Mouse (Mus musculus) heart, embryonic 11.5 days (tissue): ENCODE data around the gene Klhl8. TPM values are rescaled to one million over a fixed set of nuclear protein-coding genes. Genes with fewer than 3 reads are reported as not detected.

ENCODE experiments used
- ATAC-seq: fragments of 200-750 bp; cut with Nextera tagmentation; replicated peaks from 2 replicates; pipeline ENCODE4 v1.8.0; 2017; ENCODE audit warnings: moderate library complexity; ENCODE audit not compliant: insufficient number of reproducible peaks, low FRiP score, low TSS enrichment
- H3K27ac ChIP-seq: fragments of 300-500 bp; sonication (generic); 2 replicates; pipeline ENCODE4 v1.5.1; 2014; ENCODE audit warnings: mild to moderate bottlenecking, low read depth, low read length
- H3K27me3 ChIP-seq: fragments of 300-500 bp; sonication (generic); 2 replicates; pipeline ENCODE4 v1.6.1; 2014; ENCODE audit warnings: mild to moderate bottlenecking, low read length, mixed read lengths; ENCODE audit not compliant: control insufficient read depth, insufficient read depth
- H3K36me3 ChIP-seq: fragments of 300-500 bp; sonication (generic); 2 replicates; pipeline ENCODE4 v1.6.1; 2014; ENCODE audit warnings: mild to moderate bottlenecking, low read length, moderate library complexity, mixed read lengths; ENCODE audit not compliant: control insufficient read depth, insufficient read depth
- H3K4me1 ChIP-seq: fragments of 300-500 bp; sonication (generic); 2 replicates; pipeline ENCODE4 v1.6.1; 2014; ENCODE audit warnings: low read length; ENCODE audit not compliant: control insufficient read depth, insufficient read depth
- H3K4me2 ChIP-seq: fragments of 300-500 bp; sonication (generic); 2 replicates; pipeline ENCODE4 v1.6.1; 2014; ENCODE audit warnings: mild to moderate bottlenecking, moderate library complexity
- H3K4me3 ChIP-seq: fragments of 300-500 bp; sonication (generic); 2 replicates; pipeline ENCODE4 v1.5.1; 2014; ENCODE audit warnings: low read depth, low read length
- H3K9ac ChIP-seq: fragments of 300-500 bp; sonication (generic); 2 replicates; pipeline ENCODE4 v1.6.1; 2014; ENCODE audit warnings: mild to moderate bottlenecking, low read depth, low read length, moderate library complexity
- H3K9me3 ChIP-seq: fragments of 300-500 bp; sonication (generic); replicated peaks from 2 replicates; pipeline ENCODE4 v1.6.1; 2016; ENCODE audit warnings: low read length; ENCODE audit not compliant: control insufficient read depth
- WGBS: fragments of 180-500 bp; shearing (Covaris S2); extraction: QIAGEN DNeasy Blood & Tissue Kit; methylation state at CpG from one replicate; pipeline ENCODE4 v1.1.7; 2014; ENCODE audit not compliant: insufficient replicate concordance; 5-methylcytosine and 5-hydroxymethylcytosine counted together
- polyA plus RNA-seq: library from polyadenylated mRNA; unstranded; fragments of >200 nt; fragmentation: Nextera tagmentation; extraction: Ambion mirVana; gene quantifications from 2 replicates; pipeline ENCODE4 v1.2.1, GENCODE M21; 2014

Klhl8 gene
- polyA plus RNA-seq, 1 experiment from 2014 or later, result 6.7 TPM

DNA sequence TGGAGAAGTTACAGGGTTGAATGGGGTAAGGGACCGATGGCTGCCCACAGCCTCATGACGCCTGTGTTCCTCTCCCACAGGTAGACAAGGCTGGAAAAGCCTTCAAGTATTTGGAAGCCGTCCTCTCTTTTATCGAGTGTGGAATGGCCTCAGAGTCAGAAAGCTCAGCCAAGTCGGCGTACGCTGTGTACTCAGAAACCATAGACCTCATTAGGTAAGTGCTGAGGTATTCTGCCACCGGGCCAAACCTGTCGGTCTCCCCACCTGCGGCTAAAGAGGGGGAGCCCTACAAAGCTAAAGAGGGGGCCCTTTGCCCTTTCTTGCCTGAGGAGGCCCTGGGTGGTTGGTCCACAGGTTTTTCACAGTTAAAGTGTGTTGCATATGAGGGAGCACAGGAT, 64.9 kb downstream of the Klhl8 start:
- Histone ChIP-seq H3K9me3 (no peaks in the 10 kb centered on the region), H3K9ac (no peak overlapping the region), H3K4me1 (no peaks in the 10 kb centered on the region), H3K27me3 (no peaks in the 10 kb centered on the region), H3K4me2 (no peak overlapping the region), H3K4me3 (no peak overlapping the region), H3K36me3 (peaks cover 11% of the 10 kb centered on the region), H3K27ac (no peak overlapping the region)
- no peak for ATAC-seq
- 89% methylated on average over 10 of the region's 10 CpGs for WGBS

DNA sequence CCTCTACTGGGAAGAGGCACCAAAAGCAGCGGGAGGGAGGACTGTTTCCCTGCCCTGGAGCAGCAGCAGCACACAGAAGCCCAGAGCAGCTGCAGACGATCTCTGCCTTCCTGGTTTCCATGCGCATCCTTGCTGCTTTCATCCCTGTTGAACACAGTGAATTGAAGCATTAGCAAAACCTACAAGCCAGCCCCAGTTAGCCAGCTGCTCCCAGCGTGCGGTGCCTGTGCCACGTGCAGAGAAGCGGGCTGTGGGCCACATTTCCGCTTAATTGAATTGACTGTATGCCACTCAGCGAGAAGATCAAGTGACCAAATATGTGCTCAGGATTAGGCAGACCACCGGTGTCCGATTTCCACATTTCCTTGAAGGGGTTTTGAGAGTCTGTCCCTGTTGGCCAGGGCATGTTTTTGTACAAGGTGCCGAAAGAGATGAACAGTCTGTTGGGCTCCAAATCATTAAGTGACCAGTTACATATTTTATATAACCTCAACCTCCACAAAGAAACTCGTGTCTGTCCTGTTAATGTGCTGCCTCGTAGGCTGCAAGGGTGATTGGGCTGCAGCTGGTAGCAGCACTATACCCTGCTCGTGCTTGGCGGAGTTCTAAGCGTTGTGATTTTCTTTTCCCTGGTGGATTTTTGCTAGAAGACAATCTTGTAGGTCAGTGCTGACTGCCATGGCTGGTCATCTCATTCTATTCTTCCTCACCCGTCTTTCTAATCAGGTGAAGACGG, 65.5 kb downstream of the Klhl8 start:
- H3K36me3 ChIP-seq, result peaks cover 9% of the 10 kb centered on the region
- no peak overlapping the region for H3K4me3 ChIP-seq
- H3K9me3 ChIP-seq, result no peaks in the 10 kb centered on the region
- ATAC-seq, result no peak
- H3K27me3 ChIP-seq, result no peaks in the 10 kb centered on the region
- no peak overlapping the region for H3K27ac ChIP-seq
- no peaks in the 10 kb centered on the region for H3K4me1 ChIP-seq
- WGBS, result 77% methylated on average over 19 of the region's 19 CpGs
- H3K9ac ChIP-seq, result no peak overlapping the region
- no peak overlapping the region for H3K4me2 ChIP-seq

DNA sequence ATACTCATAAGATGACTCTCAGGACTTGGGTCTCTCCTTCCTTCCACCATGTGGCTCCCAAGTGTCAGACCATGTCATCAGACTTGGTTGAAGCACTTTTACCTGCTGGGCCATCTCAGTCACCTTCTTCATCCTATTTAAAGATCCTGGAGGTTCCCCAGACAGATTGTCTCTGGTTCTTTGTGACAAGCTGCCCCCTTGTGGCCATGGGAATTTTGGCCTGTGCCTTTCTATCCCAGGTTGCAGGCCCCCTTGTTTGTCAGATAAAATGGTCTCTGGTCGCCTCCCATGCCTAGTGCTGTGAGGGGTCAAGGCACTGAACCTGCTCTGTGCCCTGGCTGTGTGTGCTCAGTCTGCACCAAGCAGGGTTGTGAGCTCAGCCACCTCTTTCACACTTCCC, 67.1 kb downstream of the Klhl8 start:
- H3K4me1 ChIP-seq, result peaks cover 8% of the 10 kb centered on the region
- H3K4me3 ChIP-seq, result no peak overlapping the region
- no peak overlapping the region for H3K4me2 ChIP-seq
- no peaks in the 10 kb centered on the region for H3K27me3 ChIP-seq
- no peaks in the 10 kb centered on the region for H3K9me3 ChIP-seq
- WGBS, result 38% methylated on average over 1 of the region's 1 CpGs
- no peak for ATAC-seq
- no peak overlapping the region for H3K27ac ChIP-seq
- H3K9ac ChIP-seq, result no peak overlapping the region
- peaks cover 6% of the 10 kb centered on the region; the same call in 1 of the 2 replicates for H3K36me3 ChIP-seq

DNA sequence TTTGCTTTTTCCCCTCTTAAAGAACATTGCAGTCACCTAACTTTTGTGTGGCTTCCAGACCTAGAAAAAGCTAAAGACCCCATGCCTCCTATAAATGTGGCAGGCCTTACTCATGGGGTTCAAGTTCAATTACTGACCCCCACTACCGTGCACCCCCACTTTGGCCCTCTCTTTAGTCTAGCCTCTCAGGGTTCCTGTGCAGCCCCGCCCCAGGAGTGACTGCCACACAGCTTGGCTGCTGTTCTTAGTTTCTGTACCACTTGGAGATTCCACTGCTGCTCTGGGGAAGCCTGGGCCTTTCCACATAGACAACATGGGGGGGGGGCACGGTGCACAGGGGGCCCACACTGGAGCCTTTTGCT, 71.8 kb downstream of the Klhl8 start:
- 0 out of 2 replicates have a peak, but pooled peaks have one; percentile 18 for ATAC-seq
- Histone ChIP-seq H3K4me1 (peaks cover 21% of the 10 kb centered on the region), H3K27ac (no peak overlapping the region), H3K9ac (no peak overlapping the region), H3K4me2 (no peak overlapping the region), H3K4me3 (no peak overlapping the region), H3K9me3 (no peaks in the 10 kb centered on the region), H3K27me3 (no peaks in the 10 kb centered on the region; the same call in 1 of the 2 replicates), H3K36me3 (peaks cover 2% of the 10 kb centered on the region; the same call in 1 of the 2 replicates)
- 70% methylated on average over 3 of the region's 3 CpGs for WGBS

DNA sequence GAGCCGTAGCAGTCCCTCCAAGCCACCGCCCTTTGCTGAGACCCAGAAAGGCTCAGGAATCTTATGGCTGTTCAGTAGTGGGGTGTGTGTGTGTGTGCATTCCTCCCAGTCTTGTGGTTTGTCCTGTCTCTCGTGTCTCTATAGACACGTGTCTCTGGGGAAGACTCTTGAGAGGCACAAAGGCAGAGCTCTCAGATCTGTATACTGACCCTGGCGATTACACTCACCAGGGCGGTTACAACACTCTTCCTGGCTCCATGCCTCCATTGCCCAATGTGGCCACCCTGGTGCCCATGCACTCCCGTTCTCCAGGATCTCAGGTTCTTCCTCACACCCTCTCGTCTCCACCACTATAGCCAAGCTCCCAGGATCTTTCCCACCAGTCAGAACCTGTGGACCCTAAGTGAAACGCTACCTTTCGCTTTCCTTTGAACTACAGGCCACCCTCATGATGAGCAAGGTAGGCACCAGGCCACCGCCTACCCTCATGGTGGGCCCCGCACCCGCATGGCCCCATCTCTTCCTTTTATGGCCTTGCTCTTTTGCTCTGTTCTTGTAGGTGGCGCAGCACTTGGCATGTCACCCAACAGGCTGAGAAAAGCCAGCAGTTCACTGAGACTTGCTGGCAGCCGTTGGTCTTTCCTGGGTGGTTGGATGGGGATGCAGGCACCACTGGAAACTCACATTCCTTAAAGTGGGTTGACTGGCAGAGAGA, 72.4 kb downstream of the Klhl8 start:
- Histone ChIP-seq H3K27ac (no peak overlapping the region), H3K4me3 (no peak overlapping the region), H3K9me3 (no peaks in the 10 kb centered on the region), H3K27me3 (no peaks in the 10 kb centered on the region; the same call in 1 of the 2 replicates), H3K36me3 (peaks cover 2% of the 10 kb centered on the region; the same call in 1 of the 2 replicates), H3K4me1 (peaks cover 27% of the 10 kb centered on the region), H3K9ac (no peak overlapping the region), H3K4me2 (no peak overlapping the region)
- whole genome bisulfite sequencing, result 84% methylated on average over 15 of the region's 15 CpGs
- ATAC-seq, result 0 out of 2 replicates have a peak, but pooled peaks have one; percentile 23

DNA sequence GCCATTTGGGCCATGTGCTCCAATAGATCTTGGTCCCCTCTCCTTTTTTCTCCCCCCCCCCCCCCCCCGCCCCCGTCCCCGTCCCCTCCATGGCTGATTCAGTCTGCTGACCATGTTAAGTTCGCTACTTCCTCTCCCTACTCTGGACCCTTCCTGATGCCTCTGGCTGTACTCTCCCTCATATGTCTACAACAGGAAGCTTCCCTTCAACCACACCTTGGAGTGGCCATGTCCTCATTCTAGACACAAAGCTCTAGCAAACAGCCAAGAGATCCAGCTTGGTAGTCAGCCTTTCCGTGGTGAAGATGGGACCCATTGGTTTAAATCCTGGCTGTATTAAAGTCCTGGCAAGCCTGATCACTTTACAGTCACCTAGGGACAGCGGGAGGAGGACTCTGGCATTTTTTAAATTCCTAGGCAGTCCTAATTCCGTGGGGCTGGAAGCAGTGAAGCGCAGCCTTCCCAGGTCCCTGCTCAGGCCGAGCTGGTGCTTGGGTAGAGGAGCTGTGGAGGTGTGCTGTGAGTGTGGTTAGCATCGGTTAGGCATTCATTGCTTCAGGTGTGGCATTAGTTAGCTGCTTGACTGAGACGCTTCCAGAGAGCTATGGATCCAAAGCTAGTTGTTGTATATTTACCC, 74.8 kb downstream of the Klhl8 start:
- no peak for ATAC-seq
- 62% methylated on average over 10 of the region's 11 CpGs for WGBS

DNA sequence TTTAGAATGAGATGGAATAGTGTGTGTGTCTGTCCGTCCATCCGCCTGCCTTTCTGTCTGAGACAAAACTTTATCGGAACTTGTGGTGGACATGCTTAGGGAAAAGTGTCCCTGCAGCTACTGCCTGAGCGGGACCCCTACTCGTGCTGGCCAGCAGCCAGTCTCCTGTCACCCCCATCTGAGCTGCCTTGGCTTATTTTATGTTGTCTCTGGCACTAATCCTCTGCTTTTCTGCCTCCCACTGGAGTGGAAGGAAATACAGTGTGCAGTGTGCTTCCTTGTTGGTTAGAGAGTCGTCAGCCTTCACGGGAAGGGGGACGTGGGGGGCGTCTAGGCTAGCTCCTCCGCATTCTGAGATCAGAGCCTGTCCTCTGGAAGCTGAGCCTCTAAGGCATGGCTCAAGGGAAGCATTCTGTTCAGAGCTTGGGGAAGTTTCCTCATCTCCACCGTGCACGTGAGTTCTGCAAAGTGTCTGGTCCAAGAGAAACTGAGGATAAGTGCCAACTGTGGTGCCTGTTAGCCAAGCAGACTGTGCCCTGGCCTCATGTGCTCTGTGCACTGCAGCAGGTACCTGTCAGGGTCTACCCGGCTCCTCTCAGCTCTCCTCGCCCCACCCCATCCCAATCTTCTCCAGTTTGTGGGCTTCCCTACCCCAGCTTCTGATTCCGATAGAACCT, 75.5 kb downstream of the Klhl8 start:
- WGBS, result 77% methylated on average over 15 of the region's 15 CpGs
- Histone ChIP-seq H3K36me3 (peaks cover 7% of the 10 kb centered on the region; the same call in 1 of the 2 replicates), H3K27me3 (no peaks in the 10 kb centered on the region; the same call in 1 of the 2 replicates), H3K4me2 (no peak overlapping the region), H3K4me3 (no peak overlapping the region), H3K4me1 (peaks cover 28% of the 10 kb centered on the region), H3K27ac (no peak overlapping the region), H3K9ac (no peak overlapping the region), H3K9me3 (no peaks in the 10 kb centered on the region)
- ATAC-seq, result no peak

More for the DNA sequence above, 74.8 kb downstream of the Klhl8 start:
- Histone ChIP-seq H3K27me3 (no peaks in the 10 kb centered on the region; the same call in 1 of the 2 replicates), H3K36me3 (peaks cover 7% of the 10 kb centered on the region; the same call in 1 of the 2 replicates), H3K4me1 (peaks cover 28% of the 10 kb centered on the region), H3K9me3 (no peaks in the 10 kb centered on the region), H3K27ac (no peak overlapping the region), H3K9ac (no peak overlapping the region), H3K4me3 (no peak overlapping the region), H3K4me2 (no peak overlapping the region)

DNA sequence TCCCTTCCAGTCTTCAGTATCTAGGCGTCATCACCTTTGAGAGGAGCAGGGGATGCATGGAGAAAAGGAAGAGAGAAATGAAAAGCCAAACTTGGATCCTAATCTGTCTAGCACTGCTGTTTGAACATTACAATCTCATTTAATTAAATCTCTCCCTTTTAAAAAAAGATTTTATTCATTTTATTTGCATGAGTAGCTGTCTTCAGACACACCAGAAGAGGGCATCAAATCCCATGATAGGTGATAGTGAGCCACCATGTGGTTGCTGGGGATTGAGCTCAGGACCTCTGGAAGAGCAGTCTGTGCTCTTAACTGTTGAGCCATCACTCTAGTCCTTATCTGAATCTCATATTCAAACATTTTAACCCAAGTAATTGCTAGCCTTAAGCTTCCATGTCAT, 80.2 kb downstream of the Klhl8 start:
- H3K4me1 ChIP-seq, result peaks cover 31% of the 10 kb centered on the region
- no peak overlapping the region for H3K4me3 ChIP-seq
- H3K9me3 ChIP-seq, result no peaks in the 10 kb centered on the region
- H3K27me3 ChIP-seq, result no peaks in the 10 kb centered on the region; the same call in 1 of the 2 replicates
- no peak for ATAC-seq
- peaks cover 7% of the 10 kb centered on the region; the same call in 1 of the 2 replicates for H3K36me3 ChIP-seq
- 83% methylated on average over 1 of the region's 1 CpGs for WGBS
- H3K4me2 ChIP-seq, result no peak overlapping the region
- no peak overlapping the region for H3K27ac ChIP-seq
- H3K9ac ChIP-seq, result no peak overlapping the region
